Mouse (Mus musculus) forebrain, postnatal 0 days (tissue): Measurements from ENCODE around the gene Ifi203. TPM values are rescaled to one million over a fixed set of nuclear protein-coding genes. Genes with fewer than 3 reads are reported as not detected.
"Not testable (repeated sequence)": the region's sequence is repeated elsewhere in the genome, so short reads cannot be mapped to it uniquely, and the experiment has no call there.

Experiments used
- ATAC-seq: fragments of 200-750 bp; cut with Nextera tagmentation; 2 replicates; pipeline ENCODE4 v1.8.0; 2017; ENCODE audit warnings: mild to moderate bottlenecking, moderate library complexity
- DNase-seq: peaks from one replicate; pipeline ENCODE4 v3.0.0-alpha.2; 2015
- H3K27ac ChIP-seq: fragments of 300-500 bp; sonication (generic); 2 replicates; pipeline ENCODE4 v1.5.1; 2014; ENCODE audit warnings: low read depth, mild to moderate bottlenecking, antibody characterized with exemption, low read length, moderate library complexity, mixed read lengths
- H3K27me3 ChIP-seq: fragments of 300-500 bp; sonication (generic); 2 replicates; pipeline ENCODE4 v1.6.1; 2014; ENCODE audit warnings: mild to moderate bottlenecking, low read length, mixed read lengths; ENCODE audit not compliant: insufficient read depth
- H3K36me3 ChIP-seq: fragments of 300-500 bp; sonication (generic); 2 replicates; pipeline ENCODE4 v1.6.1; 2014; ENCODE audit warnings: mild to moderate bottlenecking, moderate library complexity; ENCODE audit not compliant: insufficient read depth
- H3K4me1 ChIP-seq: fragments of 300-500 bp; sonication (generic); 2 replicates; pipeline ENCODE4 v1.6.1; 2014; ENCODE audit warnings: antibody characterized with exemption; ENCODE audit not compliant: insufficient read depth
- H3K4me2 ChIP-seq: fragments of 300-500 bp; sonication (generic); 2 replicates; pipeline ENCODE4 v1.6.1; 2014; ENCODE audit warnings: low read depth, mild to moderate bottlenecking, moderate library complexity
- H3K4me3 ChIP-seq: fragments of 300-500 bp; sonication (generic); 2 replicates; pipeline ENCODE4 v1.5.1; 2014; ENCODE audit warnings: low read depth, low read length, mixed read lengths
- H3K9ac ChIP-seq: fragments of 300-500 bp; sonication (generic); 2 replicates; pipeline ENCODE4 v1.6.1; 2014; ENCODE audit warnings: mild to moderate bottlenecking
- H3K9me3 ChIP-seq: fragments of 300-500 bp; sonication (generic); 2 replicates; pipeline ENCODE4 v1.6.1; 2016; ENCODE audit warnings: low read length
- CTCF ChIP-seq: sonication (generic); IDR thresholded peaks from 2 replicates; pipeline ENCODE4 v1.5.1; 2016; ENCODE audit warnings: antibody characterized with exemption, control low read depth, low read depth
- WGBS: fragments of 180-500 bp; shearing (Covaris S2); extraction: QIAGEN DNeasy Blood & Tissue Kit; methylation state at CpG from one replicate; pipeline ENCODE4 v1.1.7; 2014; 5-methylcytosine and 5-hydroxymethylcytosine counted together
- polyA plus RNA-seq: library from polyadenylated mRNA; unstranded; fragments of >200 nt; fragmentation: Nextera tagmentation; extraction: Ambion mirVana; gene quantifications from 2 replicates; pipeline ENCODE4 v1.2.1, GENCODE M21; 2015
- total RNA-seq: library from RNA; depleted of rRNA; stranded (reverse); fragments of >200 nt; gene quantifications from 2 replicates; pipeline ENCODE4 v1.2.3, GENCODE M21; 2014; rRNA removed

Gene Ifi203
- total RNA-seq (1.6 and 3.4 TPM in 2 replicates), polyA plus RNA-seq (2.3 and 2.9 TPM in 2 replicates)

DNA sequence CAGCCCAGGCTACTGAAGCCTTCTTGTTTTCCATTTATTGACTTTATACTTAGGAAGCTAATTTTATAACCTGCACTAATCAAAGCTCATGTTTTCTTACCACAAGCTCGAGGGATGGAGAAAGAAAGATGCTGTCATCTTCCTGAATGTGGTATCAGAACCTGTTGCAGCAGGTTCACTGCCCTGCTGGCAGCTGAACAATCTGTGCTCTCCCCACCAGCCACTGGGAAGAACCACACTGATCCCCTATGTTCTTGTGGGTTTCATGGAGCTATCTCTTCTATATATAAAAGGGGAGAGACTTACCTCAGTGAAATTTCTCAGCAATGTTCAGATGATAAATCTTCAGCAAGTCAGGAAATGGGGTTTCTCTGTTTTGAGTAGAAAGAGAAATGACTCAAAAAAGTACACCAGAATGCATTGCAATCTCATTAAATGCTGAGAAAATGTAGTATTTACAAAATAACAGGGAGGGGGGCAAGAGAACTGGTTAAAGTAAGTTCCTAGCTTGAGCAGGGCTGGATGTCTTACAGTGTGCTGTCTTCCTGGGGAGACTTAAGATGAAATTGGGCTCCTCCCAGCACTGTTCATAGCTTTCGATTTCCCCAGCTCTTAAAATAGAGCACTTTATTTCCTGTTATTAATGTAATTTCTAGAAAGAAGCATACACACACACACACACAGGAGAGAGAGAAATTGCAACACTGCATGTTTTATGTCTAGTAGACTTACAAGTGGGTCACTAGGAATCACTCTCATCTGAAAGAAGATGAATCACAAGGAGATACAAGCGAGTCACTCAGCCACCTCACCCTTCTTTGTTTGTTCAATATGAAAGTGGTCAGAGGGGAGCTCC lies at the start of gene Ifi203, which contains the start of gene Mndal:
Gene Ifi203, minus strand, starts transcription at position 749 of the 856 bp plus-strand sequence.
Gene Mndal, minus strand, starts transcription at position 568 of the 856 bp plus-strand sequence.
- H3K4me2 ChIP-seq: not testable (repeated sequence)

DNA sequence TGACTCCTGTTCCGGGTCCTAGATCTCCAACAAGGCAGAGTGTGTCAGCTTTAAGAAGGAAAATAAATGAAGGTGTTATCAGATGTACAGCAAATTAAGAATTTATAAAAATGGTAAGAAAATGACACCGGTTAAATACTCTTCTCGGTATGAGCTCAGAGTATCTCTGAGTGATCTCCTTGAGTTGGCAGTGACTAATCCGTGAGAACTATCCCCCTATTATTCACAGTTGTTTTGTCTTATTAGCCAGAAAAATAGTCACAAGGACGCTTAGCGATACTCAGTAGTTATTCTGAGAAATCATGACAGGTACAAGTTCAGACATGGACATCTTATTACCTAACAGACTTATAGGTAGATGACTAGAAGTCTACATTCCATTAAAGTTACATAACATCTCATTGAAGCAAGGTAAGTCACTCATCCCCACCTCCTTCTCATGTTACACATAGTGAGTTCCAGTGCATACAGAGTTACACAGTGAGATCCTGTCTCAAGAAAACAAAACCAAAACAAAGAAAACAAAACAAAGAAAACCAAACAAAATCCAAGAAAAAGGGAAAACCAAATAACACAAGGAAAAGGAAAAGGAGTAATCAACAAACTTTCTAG lies 40.3 kb upstream of the Ifi203 start, which contains the start of gene Ifi202b:
Gene Ifi202b, minus strand, starts transcription at position 51 of the 612 bp plus-strand sequence.
- H3K4me3 ChIP-seq, DNase-seq, H3K36me3 ChIP-seq, H3K9ac ChIP-seq, H3K4me1 ChIP-seq, H3K27me3 ChIP-seq, H3K27ac ChIP-seq, H3K9me3 ChIP-seq, H3K4me2 ChIP-seq, ATAC-seq: not testable (repeated sequence)
- 90% methylated on average over 6 of the region's 6 CpGs for WGBS

More for the DNA sequence above, at the start of gene Ifi203, which contains the start of gene Mndal:
- H3K27ac ChIP-seq, H3K9me3 ChIP-seq, DNase-seq, H3K4me1 ChIP-seq, H3K27me3 ChIP-seq, H3K36me3 ChIP-seq, H3K9ac ChIP-seq, H3K4me3 ChIP-seq, ATAC-seq: not testable (repeated sequence)
- 67% methylated on average over 3 of the region's 3 CpGs for WGBS

DNA sequence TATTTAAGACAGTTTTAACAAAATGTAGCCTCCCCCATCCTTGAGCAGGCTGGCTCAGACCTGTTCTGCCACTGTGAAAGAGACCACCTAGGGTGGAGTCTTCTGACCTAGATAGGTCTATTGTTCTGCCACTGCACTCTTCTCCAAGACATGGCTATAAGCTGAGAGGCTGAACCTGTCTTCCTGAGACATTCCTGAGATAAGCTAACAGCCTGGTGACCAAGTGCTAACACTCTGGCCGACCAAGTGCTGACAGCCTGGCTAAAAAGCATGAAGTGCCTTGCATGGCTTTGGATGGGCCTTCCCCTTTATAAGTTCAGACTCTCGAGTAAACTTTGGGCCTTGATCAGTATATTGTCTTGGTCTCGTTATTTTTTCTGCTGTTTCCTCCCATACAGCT lies 38.6 kb upstream of the Ifi203 start:
- not testable (repeated sequence) for H3K4me2 ChIP-seq, H3K36me3 ChIP-seq, H3K9me3 ChIP-seq, DNase-seq, H3K9ac ChIP-seq, H3K27me3 ChIP-seq, H3K4me3 ChIP-seq, H3K4me1 ChIP-seq, H3K27ac ChIP-seq, ATAC-seq
- 56% methylated on average over 3 of the region's 3 CpGs for WGBS

DNA sequence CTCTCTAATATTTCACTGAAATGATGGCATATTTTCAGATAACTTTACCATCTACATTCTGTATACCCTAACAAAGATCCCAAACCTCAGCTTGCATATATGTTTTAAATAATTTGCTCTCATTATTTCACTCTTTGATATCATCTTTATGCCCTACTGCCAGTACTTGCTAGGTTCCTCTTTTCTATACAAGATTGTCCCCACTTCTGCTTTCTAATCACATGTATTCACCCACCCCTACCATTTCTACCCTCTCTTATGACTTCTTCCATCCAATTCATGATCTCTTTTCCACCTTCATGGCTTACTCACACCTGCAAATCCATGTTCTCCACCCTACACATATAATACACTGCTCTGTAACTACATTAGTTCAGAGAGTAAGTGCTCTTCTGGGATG lies 35.1 kb upstream of the Ifi203 start:
- Histone ChIP-seq H3K27ac (no peak overlapping the region), H3K4me2 (no peak overlapping the region), H3K9me3 (no peaks in the 10 kb centered on the region), H3K9ac (no peak overlapping the region), H3K4me1 (no peaks in the 10 kb centered on the region), H3K27me3 (no peaks in the 10 kb centered on the region), H3K36me3 (no peaks in the 10 kb centered on the region), H3K4me3 (no peak overlapping the region)
- no peak for ATAC-seq
- no peak for DNase-seq
- no peak for TF ChIP-seq CTCF

DNA sequence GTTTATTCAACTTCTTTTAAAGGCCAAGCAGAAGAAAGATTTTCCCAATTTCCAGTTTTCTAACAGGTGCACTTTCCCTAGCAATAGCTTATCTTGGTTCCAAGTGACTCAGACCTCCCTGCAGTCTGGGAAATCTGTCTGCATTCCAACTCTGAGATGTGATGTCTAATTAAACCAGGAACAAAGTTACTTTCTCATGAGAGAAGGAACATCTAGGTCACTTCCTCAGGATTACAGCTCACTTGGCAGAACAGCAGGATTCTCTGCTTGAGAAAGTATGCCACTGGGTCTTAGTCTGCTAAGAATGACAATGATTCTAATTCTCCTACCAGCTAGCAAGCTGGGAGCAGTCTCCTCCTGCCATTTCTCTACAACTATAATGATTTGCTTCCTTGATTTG lies 30.6 kb upstream of the Ifi203 start:
- Histone ChIP-seq H3K4me1 (no peaks in the 10 kb centered on the region), H3K4me3 (no peak overlapping the region), H3K27me3 (no peaks in the 10 kb centered on the region), H3K4me2 (no peak overlapping the region), H3K27ac (no peak overlapping the region), H3K9ac (no peak overlapping the region), H3K9me3 (no peaks in the 10 kb centered on the region), H3K36me3 (no peaks in the 10 kb centered on the region)
- no peak for ATAC-seq
- no peak for TF ChIP-seq CTCF
- DNase-seq: no peak

DNA sequence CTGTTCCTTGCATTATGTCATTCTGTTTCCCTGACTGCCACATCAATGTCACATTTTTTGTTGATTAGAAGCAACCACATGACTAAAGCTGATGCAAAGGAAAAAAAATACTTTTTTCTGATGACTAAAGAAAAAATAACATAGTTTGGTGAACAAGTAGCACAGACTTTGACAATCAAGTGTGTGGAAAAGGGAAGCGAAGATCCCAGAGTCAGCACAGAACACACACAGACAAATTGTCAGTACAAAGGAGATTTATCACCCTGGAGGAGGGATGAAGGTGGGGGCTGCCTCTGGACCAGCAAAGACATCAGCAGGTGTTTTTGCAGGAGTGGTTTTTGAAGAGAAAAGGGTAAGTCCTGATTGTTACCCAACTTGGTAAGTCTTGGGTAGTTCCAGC lies 19.0 kb upstream of the Ifi203 start:
- H3K27ac ChIP-seq, H3K4me2 ChIP-seq, ATAC-seq, H3K36me3 ChIP-seq, H3K27me3 ChIP-seq, H3K9me3 ChIP-seq, H3K9ac ChIP-seq, H3K4me1 ChIP-seq, H3K4me3 ChIP-seq, DNase-seq: not testable (repeated sequence)
- WGBS: 81% methylated on average over 1 of the region's 1 CpGs

DNA sequence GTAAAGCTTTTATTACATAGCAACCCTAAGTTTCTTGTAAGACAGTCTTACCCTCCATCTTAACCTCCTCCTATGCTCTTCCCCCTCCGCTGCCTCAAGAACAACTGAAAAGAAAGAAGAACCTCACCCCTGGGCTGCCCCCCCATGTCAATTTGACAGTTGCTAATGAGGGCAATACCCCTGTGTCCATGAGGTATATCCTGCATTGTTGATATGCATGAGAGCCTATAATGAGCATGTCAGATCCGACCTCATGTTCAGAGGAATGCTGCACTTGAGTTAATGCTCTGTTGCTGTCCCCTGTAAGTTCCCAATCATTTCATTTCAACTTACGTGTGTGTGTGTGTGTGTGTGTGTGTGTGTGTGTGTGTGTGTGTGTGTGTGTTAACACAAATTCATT lies 17.5 kb upstream of the Ifi203 start:
- WGBS: 59% methylated on average over 3 of the region's 3 CpGs
- H3K36me3 ChIP-seq, DNase-seq, H3K9me3 ChIP-seq, H3K27me3 ChIP-seq, H3K4me3 ChIP-seq, H3K4me1 ChIP-seq, ATAC-seq, H3K9ac ChIP-seq, H3K27ac ChIP-seq, H3K4me2 ChIP-seq: not testable (repeated sequence)

DNA sequence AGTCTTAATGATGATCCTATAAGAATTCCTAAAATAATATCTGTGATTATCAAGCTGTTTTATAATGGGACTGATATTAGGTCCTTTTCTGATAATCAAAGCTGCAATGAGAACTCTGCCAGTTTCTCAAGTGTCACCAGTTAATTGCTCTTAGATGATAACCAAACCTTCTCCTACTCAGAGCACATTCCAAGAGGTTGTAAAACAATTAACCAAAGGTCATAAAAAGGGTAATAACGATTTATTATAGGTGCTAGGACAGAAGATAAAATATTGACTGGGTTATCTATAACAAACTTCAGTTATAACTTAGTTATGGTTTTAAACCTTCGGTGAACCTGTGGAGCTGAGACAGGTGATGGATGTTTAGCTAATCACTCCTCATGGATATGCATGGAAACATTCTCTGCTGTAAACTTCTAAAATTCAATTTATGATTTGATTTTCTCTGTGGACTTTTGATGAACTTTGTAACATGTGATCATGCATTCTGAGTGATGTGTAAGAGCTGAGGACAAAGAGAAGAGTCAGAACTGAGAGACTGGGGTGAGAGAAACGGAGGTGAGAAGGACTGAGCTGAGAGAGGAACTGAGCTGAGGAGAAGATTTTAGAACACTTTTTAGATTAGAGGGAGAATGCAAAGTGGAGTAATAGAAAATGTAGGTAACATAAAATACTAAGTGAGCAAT lies 13.5 kb upstream of the Ifi203 start:
- ATAC-seq: not testable (repeated sequence)

More for the DNA sequence above, 13.5 kb upstream of the Ifi203 start:
- H3K4me1 ChIP-seq, H3K9me3 ChIP-seq, H3K27ac ChIP-seq, H3K36me3 ChIP-seq, H3K4me2 ChIP-seq, H3K27me3 ChIP-seq, DNase-seq, H3K4me3 ChIP-seq, H3K9ac ChIP-seq: not testable (repeated sequence)
- 79% methylated on average over 3 of the region's 3 CpGs for WGBS
